Mouse (Mus musculus): ENCODE results near the gene Wbp2. TPM values are rescaled to one million over a fixed set of nuclear protein-coding genes. Genes with fewer than 3 reads are reported as not detected.

Gene Wbp2
- polyA plus RNA-seq, 1 experiment from 2014 or later = 121 TPM

DNA sequence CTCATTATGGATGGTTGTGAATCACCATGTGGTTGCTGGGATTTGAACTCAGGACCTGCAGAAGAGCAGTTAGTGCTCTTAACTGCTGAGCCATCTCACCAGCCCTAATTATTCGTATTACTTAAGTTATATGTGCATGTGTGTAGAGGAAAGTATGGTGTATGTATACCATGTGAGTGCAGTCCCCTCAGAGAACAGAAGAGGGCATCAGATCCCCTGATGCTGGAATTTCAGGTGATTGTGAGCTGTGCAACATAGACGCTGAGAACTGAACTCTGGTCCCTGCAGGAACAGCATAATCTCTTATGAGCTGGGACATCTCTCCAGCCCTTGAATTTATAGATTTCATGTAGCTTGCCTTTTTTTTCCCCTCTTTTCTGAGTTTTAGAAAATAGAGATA, 45.0 kb downstream of the Wbp2 start:
- H3K4me3 ChIP-seq = no peak overlapping the region
- WGBS = 99% methylated on average over 2 of the region's 2 CpGs
- no peaks in the 10 kb centered on the region for H3K27me3 ChIP-seq
- H3K4me1 ChIP-seq (replicated peaks) = 0 out of 2 replicates have a peak, but pooled peaks cover 3% of the 10 kb centered on the region
- peaks cover 36% of the 10 kb centered on the region for H3K36me3 ChIP-seq
- H3K27ac ChIP-seq = no peak overlapping the region
- no peak overlapping the region for H3K9ac ChIP-seq
- ATAC-seq (replicated peaks; ENCODE audit: insufficient number of reproducible peaks, insufficient read depth, low FRiP score, low read depth) = no peak
- no peaks in the 10 kb centered on the region for H3K9me3 ChIP-seq (replicated peaks)
- H3K4me2 ChIP-seq = no peak overlapping the region

DNA sequence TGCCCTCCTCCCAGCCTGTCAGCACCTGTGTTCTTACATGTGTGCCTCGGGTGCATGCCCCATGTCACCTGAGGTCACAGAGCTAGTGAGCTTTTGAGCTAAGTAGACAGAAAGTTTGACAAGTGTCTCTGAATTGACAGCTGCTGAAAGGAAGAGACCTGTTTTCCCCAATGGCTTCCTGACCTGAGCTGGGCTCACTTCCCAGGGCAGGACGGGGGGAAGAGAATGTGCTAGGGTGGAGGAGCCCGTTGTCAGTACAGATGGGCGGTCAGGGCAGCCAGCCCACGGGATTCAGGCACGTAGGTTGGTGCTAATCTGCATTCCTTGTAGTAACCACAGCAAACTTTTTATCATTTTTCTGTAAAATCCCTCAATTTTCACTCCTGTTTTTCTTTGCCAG, 46.2 kb downstream of the Wbp2 start:
- H3K9me3 ChIP-seq (replicated peaks) = no peaks in the 10 kb centered on the region
- H3K4me1 ChIP-seq (replicated peaks) = 0 out of 2 replicates have a peak, but pooled peaks cover 3% of the 10 kb centered on the region
- H3K36me3 ChIP-seq = peaks cover 29% of the 10 kb centered on the region
- H3K4me3 ChIP-seq = no peak overlapping the region
- H3K4me2 ChIP-seq = no peak overlapping the region
- no peak for ATAC-seq (replicated peaks; ENCODE audit: insufficient number of reproducible peaks, insufficient read depth, low FRiP score, low read depth)
- H3K27ac ChIP-seq = 0 out of 2 replicates have a peak overlapping the region, but pooled peaks have one; percentile 11
- WGBS = 50% methylated on average over 6 of the region's 6 CpGs
- H3K9ac ChIP-seq = no peak overlapping the region
- H3K27me3 ChIP-seq = no peaks in the 10 kb centered on the region

DNA sequence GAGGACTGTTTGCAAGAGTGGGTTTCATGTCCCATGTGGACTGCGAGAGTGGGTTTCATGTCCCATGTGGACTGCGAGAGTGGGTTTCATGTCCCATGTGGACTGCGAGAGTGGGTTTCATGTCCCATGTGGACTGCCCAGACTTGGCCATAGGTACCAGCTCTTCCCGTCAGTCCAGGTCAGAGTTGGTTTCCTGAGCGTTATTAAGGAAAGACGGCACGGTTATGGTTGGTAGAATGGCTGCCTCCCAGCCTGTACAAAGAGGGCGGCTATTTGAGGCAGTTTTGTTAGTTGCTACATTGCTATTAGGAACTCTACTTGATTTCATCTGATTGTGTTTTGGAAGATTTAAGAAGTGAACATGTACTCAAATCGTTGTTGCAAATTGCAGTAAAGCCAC, 49.0 kb downstream of the Wbp2 start:
- ATAC-seq (replicated peaks; ENCODE audit: insufficient number of reproducible peaks, insufficient read depth, low FRiP score, low read depth) = no peak
- Histone ChIP-seq H3K4me1 (replicated peaks) (peaks cover 9% of the 10 kb centered on the region; the same call in 1 of the 2 replicates), H3K9ac (no peak overlapping the region), H3K9me3 (replicated peaks) (no peaks in the 10 kb centered on the region), H3K36me3 (peaks cover 37% of the 10 kb centered on the region), H3K27me3 (no peaks in the 10 kb centered on the region), H3K27ac (no peak overlapping the region), H3K4me2 (no peak overlapping the region), H3K4me3 (no peak overlapping the region)
- 92% methylated on average over 9 of the region's 9 CpGs for WGBS

DNA sequence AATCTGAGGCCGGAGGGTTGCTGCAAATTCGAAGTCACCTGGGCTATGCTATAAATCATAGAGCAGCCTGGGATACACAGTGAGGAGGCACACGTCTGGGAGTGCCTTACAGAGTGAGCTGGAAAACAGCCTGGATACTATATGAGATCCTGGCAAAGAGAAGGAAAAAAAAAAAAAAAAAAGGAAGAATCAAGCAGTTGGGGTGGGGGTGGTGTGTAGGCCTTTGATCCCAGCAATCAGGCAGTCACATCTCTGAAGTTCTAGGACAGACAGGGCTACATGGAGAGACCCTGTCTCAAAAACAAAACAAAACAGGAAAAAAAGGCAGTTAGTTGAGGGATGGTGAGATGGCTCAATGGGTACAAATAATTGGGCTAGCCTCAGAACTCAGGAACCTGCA, 50.1 kb downstream of the Wbp2 start:
- no peak overlapping the region for H3K27ac ChIP-seq
- H3K4me1 ChIP-seq (replicated peaks) = peaks cover 19% of the 10 kb centered on the region
- H3K9me3 ChIP-seq (replicated peaks) = no peaks in the 10 kb centered on the region
- no peaks in the 10 kb centered on the region for H3K27me3 ChIP-seq
- 92% methylated on average over 3 of the region's 3 CpGs for WGBS
- H3K9ac ChIP-seq = no peak overlapping the region
- H3K4me2 ChIP-seq = no peak overlapping the region
- H3K36me3 ChIP-seq = peaks cover 27% of the 10 kb centered on the region
- no peak for ATAC-seq (replicated peaks; ENCODE audit: insufficient number of reproducible peaks, insufficient read depth, low FRiP score, low read depth)
- no peak overlapping the region for H3K4me3 ChIP-seq

- no peak overlapping the region for H3K4me3 ChIP-seq
Observed at GRCm38 (mm10) chr11:116034584-116034983, 52.2 kb downstream of the Wbp2 start.

GRCm38 (mm10) chr11:116030898-116031845, 55.6 kb downstream of the Wbp2 start:
- WGBS = 24% methylated on average over 14 of the region's 14 CpGs
- H3K4me3 ChIP-seq = peak overlapping the region; percentile 89
- H3K27ac ChIP-seq = peak overlapping the region; percentile 100
- H3K4me1 ChIP-seq (replicated peaks) = peaks cover 24% of the 10 kb centered on the region
- 0 out of 2 replicates have a peak, but pooled peaks cover 12% of the 10 kb centered on the region for H3K36me3 ChIP-seq
- ATAC-seq (replicated peaks; ENCODE audit: insufficient number of reproducible peaks, insufficient read depth, low FRiP score, low read depth) = no peak; the same call in 1 of the 2 replicates
- H3K27me3 ChIP-seq = no peaks in the 10 kb centered on the region
- H3K4me2 ChIP-seq = peak overlapping the region; percentile 82
- H3K9me3 ChIP-seq (replicated peaks) = no peaks in the 10 kb centered on the region
- peak overlapping the region; percentile 95 for H3K9ac ChIP-seq

More at GRCm38 (mm10) chr11:116034584-116034983, 52.2 kb downstream of the Wbp2 start:
- no peak for ATAC-seq (replicated peaks; ENCODE audit: insufficient number of reproducible peaks, insufficient read depth, low FRiP score, low read depth)
- Histone ChIP-seq H3K27me3 (no peaks in the 10 kb centered on the region), H3K9ac (no peak overlapping the region), H3K27ac (no peak overlapping the region), H3K9me3 (replicated peaks) (no peaks in the 10 kb centered on the region), H3K4me1 (replicated peaks) (peaks cover 22% of the 10 kb centered on the region), H3K36me3 (0 out of 2 replicates have a peak, but pooled peaks cover 17% of the 10 kb centered on the region), H3K4me2 (no peak overlapping the region)
- 90% methylated on average over 6 of the region's 6 CpGs for WGBS

DNA sequence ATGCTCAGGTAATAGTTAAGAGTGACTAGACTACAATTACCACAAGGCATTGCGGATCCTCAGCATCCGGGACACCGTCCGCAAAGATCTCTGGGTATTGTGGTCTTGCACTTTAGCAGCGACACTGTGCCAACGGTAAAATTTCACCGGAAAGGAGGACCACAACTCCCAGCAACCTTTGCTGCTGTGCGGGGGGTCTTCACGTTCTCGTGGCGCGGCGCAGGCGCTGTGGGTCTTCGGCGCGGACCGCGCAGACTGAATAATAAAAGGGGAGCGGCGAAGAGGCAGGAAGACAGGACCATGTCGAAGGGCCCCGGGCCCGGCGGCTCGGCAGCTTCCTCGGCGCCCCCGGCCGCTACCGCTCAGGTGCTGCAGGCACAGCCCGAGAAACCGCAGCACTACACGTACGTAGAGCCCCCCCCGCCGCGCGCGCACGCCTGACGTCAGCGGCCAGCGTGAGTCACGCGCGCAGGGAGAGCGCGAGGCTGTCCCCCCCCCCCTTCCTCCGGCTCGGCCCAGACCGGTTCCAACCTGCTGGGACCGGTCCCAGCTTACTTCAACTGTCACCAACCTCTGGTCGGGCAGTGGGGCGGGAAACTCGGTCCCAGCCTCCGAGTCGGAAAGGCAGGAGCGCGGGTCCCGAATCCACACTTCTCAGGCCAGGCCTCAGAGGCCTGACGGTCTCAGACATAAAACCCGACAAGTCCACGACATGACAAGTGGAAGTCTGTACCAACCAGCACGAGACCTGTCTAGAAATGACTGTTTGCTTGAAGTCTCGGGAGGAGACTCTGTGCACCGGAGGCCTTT, 56.5 kb downstream of the Wbp2 start, which contains the start of gene Unk:
Gene Unk, plus strand, starts transcription at position 235 of the 810 bp plus-strand sequence.
- ATAC-seq (replicated peaks; ENCODE audit: insufficient number of reproducible peaks, insufficient read depth, low FRiP score, low read depth) = peak; percentile 95
- Histone ChIP-seq H3K27ac (peak within 1 kb of the TSS; percentile 100), H3K4me1 (replicated peaks) (peaks cover 24% of the 10 kb centered on the region), H3K4me3 (peak within 1 kb of the TSS; percentile 89), H3K9ac (peak within 1 kb of the TSS; percentile 95), H3K4me2 (peak within 1 kb of the TSS; percentile 82), H3K27me3 (no peaks in the 10 kb centered on the region), H3K36me3 (0 out of 2 replicates have a peak, but pooled peaks cover 12% of the 10 kb centered on the region), H3K9me3 (replicated peaks) (no peaks in the 10 kb centered on the region)
- under 1% methylated on average over 61 of the region's 67 CpGs for WGBS

DNA sequence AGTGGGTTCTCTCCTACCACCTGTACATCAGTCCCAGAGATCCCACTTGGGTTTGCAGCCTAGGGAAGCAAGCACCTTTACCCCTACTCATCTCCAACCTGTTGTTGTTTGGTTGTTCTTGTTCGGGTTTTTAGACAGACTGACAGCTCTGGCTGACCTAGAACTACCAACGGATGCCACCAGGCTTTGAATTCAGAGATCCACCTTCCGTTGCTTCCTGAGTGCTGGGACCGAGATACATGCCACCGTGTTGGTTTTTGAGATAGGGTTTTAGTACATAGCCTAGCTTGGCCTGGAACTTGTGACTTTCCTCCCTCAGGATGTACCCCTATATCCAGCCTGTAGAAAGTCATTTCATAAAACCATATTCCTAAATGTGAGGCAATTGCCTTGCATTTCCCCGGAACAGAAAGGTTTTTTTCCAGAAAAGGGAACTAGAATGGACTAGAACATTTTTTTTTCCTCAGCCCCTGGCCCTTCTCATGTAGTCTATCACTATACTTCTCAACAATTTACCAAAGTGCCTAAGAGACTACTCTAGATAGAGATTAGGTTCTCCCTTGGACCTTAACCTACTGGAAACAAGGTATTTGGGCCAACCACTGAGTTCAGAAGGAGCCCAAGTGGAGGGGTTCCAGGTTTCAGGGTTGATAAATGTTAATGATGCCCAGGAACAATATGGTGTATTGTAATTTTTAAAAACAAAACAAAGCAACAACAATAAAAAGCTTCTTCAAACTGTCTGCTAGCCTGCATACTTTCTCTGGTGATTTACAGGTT, 57.5 kb downstream of the Wbp2 start:
- Histone ChIP-seq H3K9me3 (replicated peaks) (no peaks in the 10 kb centered on the region), H3K4me3 (peak overlapping the region; percentile 89), H3K36me3 (0 out of 2 replicates have a peak, but pooled peaks cover 5% of the 10 kb centered on the region), H3K9ac (0 out of 2 replicates have a peak overlapping the region, but pooled peaks have one; percentile 45), H3K27ac (peak overlapping the region; percentile 100; the same call in 1 of the 2 replicates), H3K27me3 (no peaks in the 10 kb centered on the region), H3K4me1 (replicated peaks) (peaks cover 24% of the 10 kb centered on the region), H3K4me2 (peak overlapping the region; percentile 71)
- no peak for ATAC-seq (replicated peaks; ENCODE audit: insufficient number of reproducible peaks, insufficient read depth, low FRiP score, low read depth)
- 73% methylated on average over 6 of the region's 6 CpGs for WGBS

Measured in heart, embryonic 15.5 days (tissue).